Mouse (Mus musculus) olfactory bulb, adult 2 months (tissue): ENCODE measurements around the gene Tfb2m. TPM values are rescaled to one million over a fixed set of nuclear protein-coding genes. Genes with fewer than 3 reads are reported as not detected.
A peak's percentile ranks its signal among the peaks of the same experiment; 100 is the strongest.

Experiments used
- H3K27ac ChIP-seq: fragments of 200-500 bp; 2 replicates; pipeline ENCODE4 v1.5.1; 2012; ENCODE audit warnings: low read depth, low read length; ENCODE audit not compliant: insufficient read depth
- H3K4me1 ChIP-seq: fragments of 200-500 bp; 2 replicates; pipeline ENCODE4 v1.6.1; 2012; ENCODE audit warnings: low read length; ENCODE audit not compliant: control insufficient read depth, insufficient read depth
- H3K4me3 ChIP-seq: fragments of 200-500 bp; 2 replicates; pipeline ENCODE4 v1.5.1; 2012; ENCODE audit warnings: mild to moderate bottlenecking, low read depth, low read length, moderate library complexity; ENCODE audit not compliant: insufficient read depth
- CTCF ChIP-seq: fragments of 200-500 bp; IDR thresholded peaks from 2 replicates; pipeline ENCODE4 v1.5.1; 2012; ENCODE audit warnings: low read depth, mild to moderate bottlenecking, low read length, moderate library complexity; ENCODE audit not compliant: insufficient read depth
- POLR2A ChIP-seq: fragments of 200-500 bp; IDR thresholded peaks from 2 replicates; pipeline ENCODE4 v1.6.1; 2012; ENCODE audit warnings: mild to moderate bottlenecking, low read depth, low read length, moderate library complexity; ENCODE audit not compliant: insufficient read depth
- WGBS: fragments of 180-500 bp; shearing (Covaris S2); methylation state at CpG from one replicate; pipeline ENCODE4 v1.1.7; 2018; 5-methylcytosine and 5-hydroxymethylcytosine counted together
- polyA plus RNA-seq: library from polyadenylated mRNA; stranded (reverse); fragments of >200 nt; gene quantifications from 2 replicates; pipeline ENCODE4 v1.2.4, GENCODE M21; 2012; ENCODE audit warnings: low replicate concordance; ENCODE audit not compliant: missing spikeins, insufficient read depth, insufficient read length

Tfb2m gene
- polyA plus RNA-seq, result not detected in 2 replicates

DNA sequence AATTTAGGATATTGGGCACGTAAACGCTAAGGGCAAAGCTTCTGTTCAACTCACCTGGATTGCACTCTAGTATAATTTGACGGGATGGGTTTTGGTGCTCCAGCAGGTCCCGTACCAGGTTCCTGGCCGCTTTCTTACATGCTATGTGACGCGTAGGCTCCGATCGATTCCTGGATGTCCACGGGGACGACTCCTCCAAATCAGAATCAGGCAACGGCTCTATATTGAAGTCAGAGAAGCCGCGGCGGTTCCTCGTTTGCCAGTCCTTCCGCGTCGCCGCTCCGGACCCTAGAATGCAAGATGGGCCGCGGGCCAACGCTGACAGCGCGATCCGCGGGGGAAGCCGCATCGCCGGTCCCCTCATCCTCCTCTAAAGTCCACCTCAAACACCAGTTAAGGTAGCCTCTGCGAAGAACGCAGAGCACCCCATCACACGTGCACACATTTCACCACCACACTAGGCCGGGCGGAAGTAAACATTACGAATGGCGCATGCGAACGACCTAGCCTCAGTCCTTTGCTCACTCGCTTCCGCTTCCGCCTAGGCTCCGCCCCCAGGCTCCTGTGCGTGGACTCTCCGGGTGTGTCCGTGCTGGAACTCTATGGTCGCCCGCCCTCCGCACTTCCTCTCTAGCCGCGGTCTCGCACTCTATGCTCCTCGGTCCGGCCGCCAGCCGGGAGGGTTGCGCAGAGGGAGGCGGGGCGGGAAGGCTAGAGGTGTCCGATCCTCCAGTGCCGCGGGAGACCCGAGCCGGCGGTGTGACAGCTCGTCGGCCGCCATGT is at the start of gene Tfb2m, which contains the start of gene Cnst:
Gene Tfb2m, minus strand, starts transcription at position 500 of the 783 bp plus-strand sequence.
Gene Cnst, plus strand, starts transcription at position 603 of the 783 bp plus-strand sequence.
- under 1% methylated on average over 69 of the region's 69 CpGs for WGBS
- Histone ChIP-seq H3K27ac (peak within 1 kb of the TSS; percentile 58), H3K4me1 (peaks cover 10% of the 10 kb centered on the region; the same call in 1 of the 2 replicates), H3K4me3 (peak within 1 kb of the TSS; percentile 77)
- TF ChIP-seq POLR2A, result peak; percentile 57

DNA sequence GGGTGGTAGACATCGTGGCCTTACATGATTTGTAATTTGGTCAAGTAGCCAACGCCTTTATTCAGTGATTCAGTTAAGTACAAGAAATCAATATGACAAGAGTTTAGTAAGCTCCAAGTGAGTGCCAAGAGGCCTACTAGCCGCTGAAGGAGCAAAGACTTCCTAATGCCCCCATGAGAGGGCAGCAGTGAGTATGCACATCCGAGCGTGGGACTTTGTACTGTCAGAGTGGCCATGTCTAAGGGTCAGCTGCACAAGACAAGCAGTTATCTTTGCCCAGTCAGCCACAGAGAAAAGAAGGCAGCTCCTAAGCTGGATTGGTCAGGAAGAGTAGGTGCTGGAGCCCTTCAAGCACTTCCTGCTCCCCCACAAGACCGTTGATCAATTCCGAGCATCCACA is 46.9 kb upstream of the Tfb2m start:
- TF ChIP-seq CTCF (no peak), POLR2A (no peak)
- no peaks in the 10 kb centered on the region for H3K4me1 ChIP-seq
- WGBS, result 86% methylated on average over 7 of the region's 7 CpGs
- no peak overlapping the region for H3K4me3 ChIP-seq
- H3K27ac ChIP-seq, result no peak overlapping the region

DNA sequence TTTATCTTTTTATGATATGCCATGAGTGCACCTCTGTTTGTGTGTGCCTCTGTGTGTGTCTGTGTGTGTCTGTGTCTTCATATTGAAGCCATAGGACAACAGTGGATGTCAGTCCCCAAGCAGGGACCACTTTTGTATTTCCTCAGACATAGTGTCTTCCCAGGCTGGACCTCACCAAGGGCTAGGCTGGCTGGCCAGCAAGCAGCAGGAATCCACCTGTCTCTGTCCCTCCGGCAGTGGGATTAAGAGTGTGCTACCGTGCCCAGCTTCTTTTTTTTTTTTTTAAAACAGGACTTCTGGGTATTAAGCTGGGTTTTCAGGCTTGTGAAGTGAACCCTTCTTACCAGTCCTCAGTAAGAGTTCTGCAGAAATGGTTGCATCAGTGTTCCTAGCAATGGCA is 46.1 kb upstream of the Tfb2m start:
- WGBS, result 92% methylated on average over 2 of the region's 2 CpGs
- Histone ChIP-seq H3K4me1 (no peaks in the 10 kb centered on the region), H3K4me3 (no peak overlapping the region), H3K27ac (no peak overlapping the region)
- TF ChIP-seq CTCF (no peak), POLR2A (no peak)

DNA sequence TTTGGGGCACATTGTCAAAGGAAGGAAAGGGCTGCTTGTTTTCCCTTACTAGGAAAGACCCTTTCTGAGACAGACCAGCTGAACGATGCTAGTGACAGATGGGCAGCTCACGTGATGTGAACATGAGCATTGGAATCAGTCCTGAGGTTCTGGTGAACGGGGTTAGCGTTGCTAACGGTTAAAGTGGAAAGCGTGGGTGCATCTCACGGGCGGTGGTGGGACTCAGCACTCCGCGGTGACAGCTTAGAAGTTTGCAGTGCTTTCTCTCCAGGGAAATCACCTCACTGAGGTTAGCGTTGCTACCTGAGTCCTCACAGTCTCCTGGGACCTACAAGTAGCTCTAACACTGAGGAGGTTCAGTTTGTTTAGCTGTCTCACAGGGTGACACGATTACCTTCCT is 45.6 kb upstream of the Tfb2m start:
- TF ChIP-seq POLR2A (no peak), CTCF (no peak)
- Histone ChIP-seq H3K4me1 (peaks cover 1% of the 10 kb centered on the region; the same call in 1 of the 2 replicates), H3K27ac (no peak overlapping the region), H3K4me3 (no peak overlapping the region)
- WGBS, result 79% methylated on average over 12 of the region's 12 CpGs

DNA sequence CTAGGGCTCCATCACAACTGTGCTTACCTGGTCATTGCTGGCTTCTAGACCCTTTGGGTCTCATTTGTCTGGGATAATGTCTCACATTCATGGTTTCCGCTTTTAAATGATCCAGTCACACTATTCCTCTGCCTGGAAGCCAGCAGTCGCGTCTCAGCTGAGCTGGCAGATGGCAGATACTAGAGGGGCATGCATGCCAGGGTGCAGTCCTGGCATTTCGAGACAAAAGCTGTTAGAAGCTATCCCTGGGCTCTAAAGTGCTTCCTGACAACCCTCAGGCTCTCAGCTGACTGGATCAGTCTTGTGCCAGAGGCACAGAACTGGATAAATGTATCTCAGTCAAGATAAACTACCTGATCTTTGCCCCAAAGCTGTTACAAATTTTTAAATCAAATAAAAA is 42.2 kb upstream of the Tfb2m start:
- 74% methylated on average over 4 of the region's 4 CpGs for WGBS
- no peak overlapping the region for H3K27ac ChIP-seq
- no peak for TF ChIP-seq CTCF
- no peak for TF ChIP-seq POLR2A
- H3K4me3 ChIP-seq, result no peak overlapping the region
- peaks cover 7% of the 10 kb centered on the region for H3K4me1 ChIP-seq

DNA sequence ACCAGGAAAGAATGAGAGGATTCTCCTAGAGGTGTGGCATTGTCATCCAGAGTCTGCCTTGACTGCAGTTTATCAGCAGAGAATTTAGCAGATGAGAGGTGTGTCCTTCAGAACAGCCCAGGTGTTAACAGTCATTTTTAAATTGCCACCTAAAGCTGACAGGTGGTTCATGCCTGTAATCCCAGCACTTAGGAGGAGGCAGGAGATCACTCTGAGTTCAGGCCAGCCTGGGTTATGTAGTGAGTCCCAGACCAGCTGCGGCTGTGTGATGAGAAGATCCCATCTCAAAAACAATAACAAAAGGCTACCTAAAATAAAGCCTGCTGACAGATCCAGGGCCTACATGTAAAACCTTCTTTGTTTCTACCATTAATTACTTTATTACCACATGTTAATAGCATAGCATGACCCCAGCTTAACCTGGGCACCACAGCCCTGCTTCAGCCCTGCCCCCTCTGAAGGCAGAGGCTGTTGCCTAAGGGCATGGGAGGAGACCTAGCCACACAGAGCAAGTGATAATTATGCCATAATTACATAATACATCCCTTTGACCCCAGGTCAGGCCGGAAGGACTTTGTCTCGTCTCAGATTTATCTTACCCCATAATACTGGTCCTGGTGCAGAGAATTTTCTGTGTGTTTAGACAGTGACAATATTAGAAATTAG is 40.5 kb upstream of the Tfb2m start:
- no peak overlapping the region for H3K4me3 ChIP-seq
- TF ChIP-seq POLR2A (no peak), CTCF (no peak)
- 78% methylated on average over 3 of the region's 3 CpGs for WGBS
- peaks cover 7% of the 10 kb centered on the region for H3K4me1 ChIP-seq
- no peak overlapping the region for H3K27ac ChIP-seq

DNA sequence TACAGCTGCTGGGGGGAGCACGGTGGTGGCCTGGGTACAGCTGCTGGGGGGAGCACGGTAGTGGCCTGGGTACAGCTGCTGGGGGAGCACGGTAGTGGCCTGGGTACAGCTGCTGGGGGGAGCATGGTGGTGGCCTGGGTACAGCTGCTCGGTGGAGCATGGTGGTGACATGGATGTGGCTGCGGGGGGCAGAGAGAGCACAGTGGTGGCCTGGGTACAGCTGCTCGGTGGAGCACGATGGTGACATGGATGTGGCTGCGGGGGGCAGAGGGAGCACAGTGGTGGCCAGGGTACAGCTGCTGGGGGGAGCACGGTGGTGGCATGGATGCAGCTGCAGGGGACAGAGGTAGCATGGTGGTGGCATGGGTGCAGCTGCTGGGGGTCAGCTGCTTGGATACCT is 39.6 kb upstream of the Tfb2m start:
- Histone ChIP-seq H3K27ac (no peak overlapping the region), H3K4me1 (peaks cover 7% of the 10 kb centered on the region), H3K4me3 (no peak overlapping the region)
- TF ChIP-seq CTCF, result no peak
- no peak for TF ChIP-seq POLR2A
- 74% methylated on average over 9 of the region's 9 CpGs for WGBS

DNA sequence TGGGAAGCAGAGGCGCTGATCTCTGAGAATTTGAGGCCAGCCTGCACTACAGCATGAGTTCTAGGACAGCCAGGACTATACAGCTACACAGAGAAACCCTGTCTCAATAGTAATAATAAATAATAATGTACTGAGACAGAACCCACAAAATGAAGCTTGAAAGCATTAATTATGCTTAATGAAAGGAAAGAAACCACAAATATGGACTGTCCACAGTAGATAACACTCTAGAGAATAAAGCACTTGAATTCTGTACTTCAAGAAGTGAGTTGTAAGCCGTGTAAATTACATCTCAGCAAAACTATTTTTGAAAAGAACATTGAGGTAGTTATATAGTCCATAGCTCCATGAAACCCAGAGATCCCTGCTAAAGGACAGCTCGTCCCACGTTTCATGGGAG is 38.2 kb upstream of the Tfb2m start:
- no peak overlapping the region for H3K4me3 ChIP-seq
- H3K4me1 ChIP-seq, result peaks cover 7% of the 10 kb centered on the region
- TF ChIP-seq POLR2A (no peak), CTCF (no peak)
- no peak overlapping the region for H3K27ac ChIP-seq
- WGBS, result 90% methylated on average over 4 of the region's 4 CpGs

DNA sequence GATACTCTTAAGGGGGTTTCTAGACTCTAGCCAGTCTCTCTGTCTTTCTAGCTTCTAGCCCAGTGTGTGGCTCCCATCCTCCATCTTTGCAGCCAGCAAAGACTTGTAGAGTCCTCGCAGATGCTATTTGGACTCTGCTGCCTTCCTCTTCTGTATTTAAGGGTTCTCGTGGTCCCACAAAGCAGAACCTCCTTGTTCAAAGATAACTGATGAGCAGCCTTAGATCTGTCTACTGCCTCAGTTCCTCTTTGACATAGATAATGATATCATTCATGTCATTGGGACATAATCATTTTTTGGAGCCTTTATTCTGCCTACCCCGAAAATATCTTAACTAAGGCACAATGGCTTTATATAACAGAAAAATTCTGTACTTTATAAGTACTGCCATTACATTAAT is 37.0 kb upstream of the Tfb2m start:
- Histone ChIP-seq H3K4me3 (no peak overlapping the region), H3K27ac (no peak overlapping the region), H3K4me1 (peaks cover 7% of the 10 kb centered on the region)
- TF ChIP-seq CTCF, result no peak
- no peak for TF ChIP-seq POLR2A
- WGBS, result 94% methylated on average over 3 of the region's 3 CpGs
